Mouse (Mus musculus) midbrain, embryonic 11.5 days (tissue): ENCODE measurements around the gene Akt1s1. TPM values are rescaled to one million over a fixed set of nuclear protein-coding genes. Genes with fewer than 3 reads are reported as not detected.
A peak's percentile ranks its signal among the peaks of the same experiment; 100 is the strongest.

ENCODE experiments used
- ATAC-seq: fragments of 200-750 bp; cut with Nextera tagmentation; 2 replicates; pipeline ENCODE4 v1.8.0; 2017; ENCODE audit warnings: moderate TSS enrichment, moderate library complexity; ENCODE audit not compliant: low FRiP score
- DNase-seq: peaks from one replicate; pipeline ENCODE4 v3.0.0; 2015; ENCODE audit warnings: low spot score; ENCODE audit errors: missing footprints
- H3K27ac ChIP-seq: fragments of 300-500 bp; sonication (generic); 2 replicates; pipeline ENCODE4 v1.5.1; 2014; ENCODE audit warnings: low read depth, low read length
- H3K27me3 ChIP-seq: fragments of 300-500 bp; sonication (generic); 2 replicates; pipeline ENCODE4 v1.6.1; 2014; ENCODE audit warnings: mild to moderate bottlenecking, low read length, moderate library complexity, mixed read lengths; ENCODE audit not compliant: control insufficient read depth, insufficient read depth
- H3K36me3 ChIP-seq: fragments of 300-500 bp; sonication (generic); 2 replicates; pipeline ENCODE4 v1.6.1; 2014; ENCODE audit warnings: mild to moderate bottlenecking, low read length, moderate library complexity, mixed read lengths; ENCODE audit not compliant: control insufficient read depth, insufficient read depth
- H3K4me1 ChIP-seq: fragments of 300-500 bp; sonication (generic); 2 replicates; pipeline ENCODE4 v1.6.1; 2014; ENCODE audit warnings: low read length; ENCODE audit not compliant: control insufficient read depth, insufficient read depth
- H3K4me2 ChIP-seq: fragments of 300-500 bp; sonication (generic); 2 replicates; pipeline ENCODE4 v1.6.1; 2014; ENCODE audit warnings: mild to moderate bottlenecking, moderate library complexity
- H3K4me3 ChIP-seq: fragments of 300-500 bp; sonication (generic); 2 replicates; pipeline ENCODE4 v1.5.1; 2014; ENCODE audit warnings: low read depth, low read length
- H3K9ac ChIP-seq: fragments of 300-500 bp; sonication (generic); 2 replicates; pipeline ENCODE4 v1.6.1; 2014; ENCODE audit warnings: low read length
- H3K9me3 ChIP-seq: fragments of 300-500 bp; sonication (generic); 2 replicates; pipeline ENCODE4 v1.6.1; 2016; ENCODE audit warnings: low read length; ENCODE audit not compliant: control insufficient read depth
- WGBS: fragments of 180-500 bp; shearing (Covaris S2); extraction: QIAGEN DNeasy Blood & Tissue Kit; methylation state at CpG from one replicate; pipeline ENCODE4 v1.1.7; 2014; 5-methylcytosine and 5-hydroxymethylcytosine counted together
- polyA plus RNA-seq: library from polyadenylated mRNA; unstranded; fragments of >200 nt; fragmentation: Nextera tagmentation; extraction: Ambion mirVana; gene quantifications from 2 replicates; pipeline ENCODE4 v1.2.1, GENCODE M21; 2014

The Akt1s1 gene
- polyA plus RNA-seq, 1 experiment from 2014 or later: 34.3 TPM

DNA sequence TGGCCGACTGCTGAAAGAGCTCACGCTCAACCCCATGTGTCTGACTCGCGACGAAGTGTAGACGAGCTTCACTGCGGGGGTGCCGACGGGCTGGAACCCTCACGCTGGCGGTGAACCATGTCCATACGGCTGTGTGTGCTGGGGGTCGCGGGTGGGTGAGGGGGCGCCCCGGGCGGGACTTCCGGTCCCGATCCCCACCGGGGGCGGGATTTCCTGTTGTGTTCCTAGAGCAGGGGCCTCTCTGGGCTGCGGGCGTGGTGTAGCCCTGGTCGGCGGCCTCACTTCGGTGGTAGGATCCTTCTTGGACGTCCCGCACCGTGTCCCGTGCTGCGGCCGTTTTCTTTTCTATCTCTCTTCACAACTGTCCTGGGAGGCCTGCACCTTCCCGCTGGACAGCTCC, 1.4 kb downstream of the Akt1s1 start:
- peaks cover 29% of the 10 kb centered on the region for H3K4me1 ChIP-seq
- WGBS: under 1% methylated on average over 32 of the region's 33 CpGs

DNA sequence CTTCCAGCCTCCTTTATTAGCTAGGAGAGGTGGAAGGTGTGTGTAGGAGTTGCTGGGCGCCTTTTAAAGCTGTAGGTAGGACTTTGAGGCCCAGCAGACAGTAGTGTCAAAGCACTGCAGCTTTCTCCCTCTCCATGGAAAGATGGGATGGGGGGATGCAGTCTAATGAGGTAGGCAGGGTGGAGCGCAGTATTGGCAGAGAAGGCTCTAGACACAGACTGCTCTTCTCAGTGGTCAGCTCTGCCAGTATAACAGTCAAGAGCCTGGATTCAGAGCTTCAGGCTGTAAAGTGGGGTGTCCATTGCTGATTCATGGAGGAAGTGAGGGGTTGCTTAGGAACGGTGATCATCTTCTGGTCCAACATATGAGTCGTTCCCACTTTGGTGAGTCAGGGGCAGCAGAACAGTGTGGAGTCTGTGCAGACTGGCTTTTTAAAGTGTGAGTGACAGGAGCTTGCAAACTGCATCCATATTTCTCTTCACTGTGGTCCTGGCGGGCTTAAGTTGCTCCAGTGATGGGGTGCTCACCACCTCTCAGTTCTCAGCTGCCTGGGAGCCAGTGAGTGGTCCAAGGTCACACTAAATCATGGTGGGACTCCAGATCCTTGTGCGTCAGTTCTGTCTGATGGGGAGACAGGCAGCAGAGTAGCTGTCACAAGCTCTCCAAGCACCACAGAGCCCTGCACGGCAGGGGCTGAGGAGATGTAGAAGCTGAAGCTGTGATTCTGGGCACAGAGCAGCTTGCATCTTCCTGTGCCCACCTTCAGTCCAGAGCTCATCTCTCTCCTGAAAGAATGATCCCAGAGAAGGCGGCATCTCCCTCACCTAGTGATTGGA, 2.2 kb downstream of the Akt1s1 start:
- no peak overlapping the region for H3K27ac ChIP-seq
- no peak for ATAC-seq

More for the DNA sequence above, 1.4 kb downstream of the Akt1s1 start:
- H3K4me3 ChIP-seq: peak overlapping the region; percentile 83
- H3K27ac ChIP-seq: peak overlapping the region; percentile 95
- no peaks in the 10 kb centered on the region for H3K27me3 ChIP-seq
- peak; percentile 61 for ATAC-seq
- H3K9me3 ChIP-seq: no peaks in the 10 kb centered on the region
- peaks cover 6% of the 10 kb centered on the region; the same call in 1 of the 2 replicates for H3K36me3 ChIP-seq
- H3K9ac ChIP-seq: peak overlapping the region; percentile 89
- peak overlapping the region; percentile 75 for H3K4me2 ChIP-seq
- peak; percentile 97 for DNase-seq

DNA sequence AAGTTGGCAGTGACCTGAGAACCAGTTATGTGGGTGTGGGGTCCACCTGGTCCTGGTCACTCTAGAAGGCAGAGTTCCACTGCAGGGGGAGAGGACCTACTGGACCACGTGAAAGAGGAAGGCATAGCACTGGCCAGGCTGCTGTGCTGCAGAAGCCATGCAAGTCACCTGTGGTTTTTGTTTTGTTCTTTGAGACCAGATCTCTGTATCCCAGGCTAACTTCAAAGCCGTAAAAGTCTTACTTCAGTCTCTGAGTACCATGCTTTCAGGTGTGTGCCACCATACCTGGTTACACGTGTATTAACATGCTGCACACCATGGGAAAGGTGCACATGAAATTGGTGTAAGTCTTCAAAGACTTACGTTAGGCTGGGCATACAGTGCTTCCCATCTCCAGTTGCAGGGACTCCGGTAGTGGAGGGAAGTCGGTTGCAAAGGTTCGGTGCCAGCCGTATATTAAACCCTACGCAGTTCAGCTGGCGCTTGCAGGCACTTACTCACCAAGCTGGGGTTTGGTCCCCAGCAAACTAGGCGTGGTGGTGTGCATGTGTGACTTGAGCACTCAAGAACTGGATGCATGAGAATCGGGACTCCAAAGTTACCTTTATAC, 2.9 kb downstream of the Akt1s1 start:
- no peak for DNase-seq
- no peak for ATAC-seq
- Histone ChIP-seq H3K4me1 (peaks cover 32% of the 10 kb centered on the region), H3K36me3 (0 out of 2 replicates have a peak, but pooled peaks cover 2% of the 10 kb centered on the region), H3K27ac (no peak overlapping the region), H3K9me3 (no peaks in the 10 kb centered on the region), H3K9ac (no peak overlapping the region), H3K4me2 (no peak overlapping the region), H3K27me3 (no peaks in the 10 kb centered on the region), H3K4me3 (no peak overlapping the region)
- 93% methylated on average over 12 of the region's 12 CpGs for WGBS

More for the DNA sequence above, 2.2 kb downstream of the Akt1s1 start:
- Histone ChIP-seq H3K9ac (no peak overlapping the region; the same call in 1 of the 2 replicates), H3K4me2 (peak overlapping the region; percentile 75), H3K9me3 (no peaks in the 10 kb centered on the region), H3K4me3 (peak overlapping the region; percentile 83), H3K36me3 (0 out of 2 replicates have a peak, but pooled peaks cover 4% of the 10 kb centered on the region), H3K27me3 (no peaks in the 10 kb centered on the region), H3K4me1 (peaks cover 29% of the 10 kb centered on the region)
- DNase-seq: no peak
- 80% methylated on average over 8 of the region's 8 CpGs for WGBS

DNA sequence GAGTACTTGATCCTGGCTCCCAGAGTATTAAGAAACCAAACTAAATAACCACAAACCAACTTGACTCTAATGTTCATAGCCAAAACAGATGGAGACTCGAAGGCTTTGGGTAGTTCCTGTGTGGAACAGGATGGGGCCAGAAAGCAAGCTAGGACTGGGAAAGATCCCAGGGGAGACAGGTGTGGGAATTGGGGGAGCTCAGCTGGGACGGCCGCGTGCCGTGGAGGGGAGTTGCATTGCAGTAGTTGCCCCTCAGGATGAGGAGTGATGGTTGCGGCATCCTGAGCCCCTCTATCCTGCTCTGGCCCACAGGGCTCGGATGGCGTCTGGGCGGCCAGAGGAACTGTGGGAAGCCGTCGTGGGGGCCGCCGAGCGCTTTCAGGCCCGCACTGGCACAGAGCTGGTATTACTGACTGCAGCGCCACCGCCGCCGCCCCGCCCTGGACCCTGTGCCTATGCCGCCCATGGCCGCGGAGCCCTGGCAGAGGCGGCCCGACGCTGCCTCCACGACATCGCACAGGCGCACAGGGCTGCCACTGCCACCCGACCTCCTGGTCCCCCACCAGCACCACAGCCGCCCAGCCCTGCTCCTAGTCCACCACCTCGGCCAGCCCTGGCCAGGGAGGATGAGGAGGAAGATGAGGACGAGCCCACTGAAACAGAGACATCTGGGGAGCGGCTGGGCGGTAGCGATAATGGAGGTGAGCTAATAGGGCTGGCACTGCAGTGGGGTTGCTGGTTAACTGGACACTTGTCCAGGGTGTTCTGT, 3.7 kb downstream of the Akt1s1 start:
- Histone ChIP-seq H3K9me3 (no peaks in the 10 kb centered on the region), H3K4me3 (no peak overlapping the region), H3K36me3 (0 out of 2 replicates have a peak, but pooled peaks cover 2% of the 10 kb centered on the region), H3K4me1 (peaks cover 32% of the 10 kb centered on the region), H3K27ac (no peak overlapping the region), H3K4me2 (no peak overlapping the region), H3K9ac (no peak overlapping the region), H3K27me3 (no peaks in the 10 kb centered on the region)
- 90% methylated on average over 35 of the region's 36 CpGs for WGBS
- no peak for ATAC-seq
- DNase-seq: no peak

DNA sequence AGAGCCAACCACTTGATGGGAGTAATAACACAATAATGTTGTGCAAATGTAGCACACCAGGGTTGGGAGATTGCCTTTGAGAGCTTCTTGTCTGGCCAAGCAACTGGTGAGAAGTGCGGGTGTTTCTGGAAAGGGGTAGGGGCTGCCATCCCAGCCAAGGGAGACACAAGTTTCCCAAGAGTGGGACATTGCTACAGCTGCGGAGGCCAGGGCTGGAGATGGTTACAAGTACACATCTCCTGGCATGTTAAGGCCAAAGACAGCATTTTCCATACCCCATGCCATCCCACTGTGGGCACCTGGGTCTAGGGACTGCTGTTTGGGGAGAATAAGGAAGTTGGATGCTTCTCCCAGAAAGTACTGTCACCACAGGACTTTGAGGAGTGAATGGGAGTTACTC, 4.3 kb downstream of the Akt1s1 start:
- H3K4me1 ChIP-seq: peaks cover 31% of the 10 kb centered on the region
- H3K9me3 ChIP-seq: no peaks in the 10 kb centered on the region
- H3K9ac ChIP-seq: no peak overlapping the region
- 88% methylated on average over 2 of the region's 2 CpGs for WGBS
- no peak overlapping the region for H3K27ac ChIP-seq
- no peak for ATAC-seq
- H3K4me3 ChIP-seq: no peak overlapping the region
- no peaks in the 10 kb centered on the region for H3K27me3 ChIP-seq
- H3K4me2 ChIP-seq: peak overlapping the region; percentile 78; the same call in 1 of the 2 replicates
- no peak for DNase-seq
- H3K36me3 ChIP-seq: 0 out of 2 replicates have a peak, but pooled peaks cover 2% of the 10 kb centered on the region

DNA sequence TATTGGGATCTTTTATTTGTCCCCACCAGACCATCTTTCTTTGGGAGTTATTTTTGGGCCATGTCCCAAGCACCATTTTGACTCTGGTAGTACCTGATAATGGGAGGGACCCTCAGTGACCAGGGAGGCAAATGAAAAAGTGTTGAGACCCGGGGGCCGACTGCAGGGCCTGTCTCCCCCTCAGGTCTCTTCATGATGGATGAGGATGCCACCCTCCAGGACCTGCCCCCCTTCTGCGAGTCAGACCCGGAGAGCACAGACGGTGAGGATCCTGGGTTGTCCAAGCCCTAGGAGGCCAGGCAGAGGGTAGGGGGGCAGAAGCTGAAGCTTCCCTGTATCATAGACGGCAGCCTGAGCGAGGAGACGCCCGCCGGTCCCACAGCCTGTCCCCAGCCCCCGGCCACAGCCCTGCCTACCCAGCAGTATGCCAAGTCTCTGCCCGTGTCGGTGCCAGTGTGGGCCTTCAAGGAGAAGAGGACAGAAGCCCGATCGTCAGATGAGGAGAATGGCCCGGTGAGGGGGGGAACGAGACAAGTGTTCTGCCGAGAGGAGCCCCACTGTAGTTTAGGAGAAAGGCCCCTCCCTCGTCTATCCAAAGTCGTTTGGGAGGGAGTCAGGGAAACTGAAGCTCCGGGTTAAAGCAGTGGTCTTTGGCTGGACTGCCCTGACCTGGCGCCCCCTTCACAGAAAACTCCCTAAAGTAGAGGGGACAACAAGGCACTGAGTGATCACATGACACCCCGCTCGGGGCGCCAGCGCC, 5.0 kb downstream of the Akt1s1 start:
- peak overlapping the region; percentile 89 for H3K27ac ChIP-seq
- peaks cover 33% of the 10 kb centered on the region for H3K4me1 ChIP-seq
- H3K4me2 ChIP-seq: peak overlapping the region; percentile 78
- peak overlapping the region; percentile 49 for H3K4me3 ChIP-seq
- H3K27me3 ChIP-seq: no peaks in the 10 kb centered on the region
- H3K9me3 ChIP-seq: no peaks in the 10 kb centered on the region
- 37% methylated on average over 26 of the region's 26 CpGs for WGBS
- peak overlapping the region; percentile 74 for H3K9ac ChIP-seq
- 0 out of 2 replicates have a peak, but pooled peaks cover 2% of the 10 kb centered on the region for H3K36me3 ChIP-seq
- ATAC-seq (peak; percentile 1; the same call in 1 of the 2 replicates), DNase-seq (peak; percentile 92)

DNA sequence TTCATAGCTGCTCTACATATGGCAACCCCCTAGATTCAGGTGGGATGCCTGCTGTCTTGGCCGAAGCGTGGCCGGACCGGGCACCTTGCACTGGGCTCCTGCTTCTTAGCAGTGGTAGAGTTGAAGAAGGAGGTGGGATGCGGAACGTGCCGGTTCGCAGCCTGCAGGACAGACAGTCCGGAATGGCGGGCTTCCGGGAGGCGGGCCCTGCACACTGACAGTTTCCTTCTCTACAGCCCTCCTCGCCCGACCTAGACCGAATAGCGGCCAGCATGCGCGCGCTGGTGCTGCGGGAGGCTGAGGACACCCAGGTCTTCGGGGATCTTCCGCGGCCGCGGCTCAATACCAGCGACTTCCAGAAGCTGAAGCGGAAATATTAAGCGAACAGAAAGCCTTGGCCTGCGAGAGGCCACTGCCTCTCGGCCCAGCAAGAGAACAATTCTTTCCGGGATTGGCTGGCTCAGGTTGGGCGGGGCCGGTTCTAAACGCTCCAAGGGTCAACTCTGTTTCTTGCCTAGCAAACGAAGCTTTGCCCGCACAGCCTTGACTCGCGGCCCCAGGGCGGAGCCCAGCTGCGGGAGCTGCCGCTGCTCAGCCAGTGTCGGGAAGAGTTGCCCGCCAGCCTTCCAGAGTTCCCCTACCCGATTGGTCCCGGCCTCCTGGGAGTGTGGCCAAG, 5.7 kb downstream of the Akt1s1 start:
- peak; percentile 95 for DNase-seq
- H3K4me2 ChIP-seq: peak overlapping the region; percentile 78
- H3K4me3 ChIP-seq: peak overlapping the region; percentile 49
- H3K36me3 ChIP-seq: 0 out of 2 replicates have a peak, but pooled peaks cover 2% of the 10 kb centered on the region
- H3K27me3 ChIP-seq: no peaks in the 10 kb centered on the region
- peak overlapping the region; percentile 74 for H3K9ac ChIP-seq
- no peaks in the 10 kb centered on the region for H3K9me3 ChIP-seq
- peak; percentile 43 for ATAC-seq
- H3K4me1 ChIP-seq: peaks cover 33% of the 10 kb centered on the region
- 1% methylated on average over 45 of the region's 45 CpGs for WGBS
- H3K27ac ChIP-seq: peak overlapping the region; percentile 89

DNA sequence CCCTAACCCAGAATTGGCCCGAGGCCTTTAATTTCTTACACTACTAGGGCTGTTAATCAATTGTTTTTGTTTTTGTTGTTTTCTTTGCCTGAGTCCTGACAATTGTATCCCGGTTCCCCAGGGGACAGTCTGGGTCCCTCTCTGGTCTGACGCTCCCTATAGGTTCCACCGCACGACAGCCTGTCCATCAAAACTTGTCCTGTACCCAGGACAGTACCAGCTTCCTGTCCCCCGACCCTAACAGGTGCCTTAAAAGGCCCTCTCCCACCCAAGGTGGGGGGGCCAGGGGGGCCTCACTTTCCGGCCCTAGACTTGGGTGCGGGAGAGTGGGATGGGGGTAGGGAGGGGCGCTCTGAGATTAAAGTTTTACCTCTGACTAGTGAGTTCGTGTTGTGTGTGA, 6.2 kb downstream of the Akt1s1 start:
- DNase-seq (no peak), ATAC-seq (no peak)
- H3K36me3 ChIP-seq: 0 out of 2 replicates have a peak, but pooled peaks cover 2% of the 10 kb centered on the region
- H3K4me3 ChIP-seq: peak overlapping the region; percentile 49
- H3K4me1 ChIP-seq: peaks cover 33% of the 10 kb centered on the region
- H3K9me3 ChIP-seq: no peaks in the 10 kb centered on the region
- peak overlapping the region; percentile 78 for H3K4me2 ChIP-seq
- H3K27me3 ChIP-seq: no peaks in the 10 kb centered on the region
- peak overlapping the region; percentile 74 for H3K9ac ChIP-seq
- 44% methylated on average over 10 of the region's 10 CpGs for WGBS
- H3K27ac ChIP-seq: peak overlapping the region; percentile 89
